Mouse (Mus musculus) hindlimb bud, embryonic 11.5 days (tissue): Measurements from ENCODE around the gene Tsga8.

Experiments
- DNase-seq: peaks from one replicate; pipeline ENCODE4 v3.0.0-alpha.2; 2012; ENCODE audit warnings: low read depth, low spot score; ENCODE audit errors: extremely low spot score

The Tsga8 gene

DNA sequence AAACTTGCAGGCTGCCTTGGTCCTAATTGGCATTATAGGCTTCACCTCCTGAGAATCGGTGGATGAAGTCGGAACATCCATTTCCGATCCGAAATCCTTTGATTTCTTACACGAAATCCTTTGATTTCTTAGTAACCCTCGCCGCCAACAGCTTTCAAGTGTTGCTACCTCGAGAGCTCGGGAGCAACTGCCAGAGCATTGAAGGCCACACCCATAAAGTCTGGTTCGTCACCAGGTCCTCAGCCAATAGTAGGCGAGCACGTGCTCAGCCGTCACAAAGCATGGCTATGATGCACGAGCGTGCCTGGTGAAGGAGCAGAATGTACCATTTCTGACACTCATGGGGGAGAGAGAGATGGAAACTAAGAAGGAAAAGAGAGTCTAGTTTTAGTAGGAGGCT, at the start of gene Tsga8:
TSS of gene Tsga8 (minus strand) at position 327 of the 400 bp plus-strand sequence.
- DNase-seq: no peak
